Mouse (Mus musculus) urinary bladder, postnatal 4 days (tissue): ENCODE measurements around the gene Arhgap28.
A peak's percentile ranks its signal among the peaks of the same experiment; 100 is the strongest.

ENCODE experiments used
- DNase-seq, 2 experiments: peaks; one replicate each; pipeline ENCODE4 v3.0.0; 2021 to 2022; ENCODE audit warnings: low spot score in 2 of 2

Arhgap28 gene

DNA sequence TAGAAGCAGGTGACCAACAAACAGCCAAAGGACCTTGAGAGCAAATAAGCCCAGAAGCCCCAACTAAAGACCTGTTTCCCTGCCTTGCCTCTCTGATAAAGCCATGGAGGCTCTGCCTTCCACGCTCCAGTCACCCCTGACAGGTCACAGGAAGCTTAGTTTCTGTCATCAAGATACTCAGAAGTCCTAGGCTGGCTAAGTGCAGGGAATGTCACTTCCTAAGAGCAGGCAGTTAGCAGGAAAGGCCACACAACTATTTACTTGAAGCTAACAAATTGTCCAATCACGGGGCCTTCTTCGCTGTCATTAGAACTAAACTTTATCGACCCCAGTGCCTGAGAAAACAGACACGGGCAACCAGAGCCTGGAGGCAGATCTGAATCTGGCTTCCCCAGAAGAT is 14.2 kb downstream of the Arhgap28 start:
- DNase-seq: no peak

GRCm38 (mm10) chr17:67988920-67989621 is 14.8 kb downstream of the Arhgap28 start:
- DNase-seq: peak in 1 of 2 experiments; percentile 46

GRCm38 (mm10) chr17:67985532-67985931 is 18.4 kb downstream of the Arhgap28 start:
- DNase-seq: no peak

GRCm38 (mm10) chr17:67980573-67980972 is 23.3 kb downstream of the Arhgap28 start:
- DNase-seq: no peak

GRCm38 (mm10) chr17:67979248-67979647 is 24.7 kb downstream of the Arhgap28 start:
- no peak for DNase-seq

DNA sequence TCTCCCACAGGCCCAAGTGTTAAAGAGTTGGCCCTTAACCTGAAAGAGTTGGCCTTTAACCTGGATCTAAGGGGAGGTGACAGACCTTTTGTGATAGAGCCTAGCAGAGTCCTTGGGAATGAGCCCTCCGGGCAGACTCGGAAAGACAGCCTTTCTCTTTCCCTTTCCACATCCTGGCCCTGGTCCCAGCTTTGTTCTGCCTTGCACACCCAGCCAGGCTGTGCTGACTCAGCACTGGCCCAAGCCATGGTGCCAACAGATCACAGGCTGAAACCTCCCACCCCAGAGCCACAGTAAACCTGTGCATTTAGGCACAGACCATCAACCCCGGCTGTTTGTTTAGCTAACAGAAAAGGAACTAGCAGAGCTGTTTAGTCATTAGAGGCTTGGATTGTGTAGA is 25.1 kb downstream of the Arhgap28 start:
- DNase-seq: peak; percentile 66 to 79

DNA sequence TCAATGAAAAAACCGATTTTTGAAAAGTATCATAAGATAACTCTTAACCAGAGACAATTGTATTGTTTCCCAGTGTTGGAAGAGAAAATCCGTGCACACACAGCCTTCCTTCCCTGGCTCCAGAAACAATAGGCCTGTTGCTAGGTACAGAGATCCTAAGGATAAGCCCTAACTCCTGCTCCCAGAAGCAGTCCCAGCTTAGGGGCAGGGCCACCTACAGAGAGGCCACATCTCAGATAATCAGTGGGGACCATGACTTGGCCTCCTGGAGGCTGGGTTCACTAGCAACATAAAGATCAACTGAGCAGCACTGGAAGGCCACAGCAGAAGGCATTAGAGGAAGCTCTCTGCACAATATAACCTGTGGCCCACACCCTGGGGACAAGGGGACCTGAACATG is 27.5 kb downstream of the Arhgap28 start:
- DNase-seq: no peak

DNA sequence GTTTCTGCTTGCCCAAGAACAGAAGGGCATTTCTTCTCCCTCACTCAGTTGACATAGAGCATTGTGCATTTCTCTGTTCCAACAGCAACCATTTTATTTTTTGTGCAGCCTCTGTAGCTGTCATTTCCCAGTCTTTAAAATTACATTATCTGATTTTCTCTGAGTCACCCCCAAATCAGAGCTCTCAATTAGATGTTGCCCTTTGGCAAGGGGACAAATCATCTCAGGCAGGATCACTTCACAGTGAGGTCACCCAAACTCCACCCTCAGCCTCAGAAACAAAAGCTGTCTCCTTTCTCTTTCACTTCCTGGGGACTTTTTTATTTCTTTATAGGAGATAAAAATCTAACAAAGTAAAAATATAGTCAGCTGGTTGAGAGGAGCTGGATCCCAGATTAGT is 27.9 kb downstream of the Arhgap28 start:
- no peak for DNase-seq

GRCm38 (mm10) chr17:67974679-67975078 is 29.2 kb downstream of the Arhgap28 start:
- DNase-seq: no peak

GRCm38 (mm10) chr17:67966853-67967540 is 36.9 kb downstream of the Arhgap28 start:
- DNase-seq: no peak

DNA sequence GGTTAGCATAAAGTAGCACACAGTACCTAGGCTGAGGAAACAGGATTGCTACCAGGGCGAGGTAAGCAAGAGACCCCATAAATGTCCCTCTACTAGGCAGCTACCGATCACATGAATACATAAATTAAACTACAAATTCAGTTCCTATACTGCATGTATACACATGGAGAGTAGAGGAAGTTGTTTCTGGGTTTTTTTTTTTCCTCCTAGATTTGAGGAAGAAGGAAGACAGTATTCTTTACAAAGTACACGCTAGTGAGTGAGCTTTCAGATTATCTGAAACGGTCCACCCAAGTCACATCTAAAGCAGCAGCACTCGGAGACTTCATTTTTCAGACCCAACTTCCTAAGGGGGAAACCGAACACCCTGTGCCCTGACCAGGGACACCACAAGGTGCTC is 41.1 kb downstream of the Arhgap28 start:
- DNase-seq: no peak

DNA sequence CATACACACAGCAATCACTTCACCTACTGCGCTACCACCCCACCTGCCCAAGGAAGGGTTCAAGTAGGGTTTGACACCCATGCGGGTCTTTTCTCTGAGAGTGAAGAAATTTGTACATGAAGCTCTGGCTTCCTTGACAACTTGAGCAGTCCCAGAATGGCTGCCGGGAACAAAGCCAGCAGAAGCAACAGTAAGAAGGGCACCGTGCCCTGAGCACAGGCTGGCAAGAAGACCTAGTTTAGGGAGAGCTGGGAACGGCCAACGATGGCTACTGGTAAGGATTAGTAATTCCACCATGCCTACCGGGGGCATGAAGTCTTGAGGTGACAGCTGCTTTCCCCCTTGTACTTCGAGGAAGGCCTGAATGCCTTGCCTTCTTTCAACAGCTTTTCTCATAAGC is 41.9 kb downstream of the Arhgap28 start:
- no peak for DNase-seq

- DNase-seq: no peak
Measured at GRCm38 (mm10) chr17:67958909-67959308, 45.0 kb downstream of the Arhgap28 start.

DNA sequence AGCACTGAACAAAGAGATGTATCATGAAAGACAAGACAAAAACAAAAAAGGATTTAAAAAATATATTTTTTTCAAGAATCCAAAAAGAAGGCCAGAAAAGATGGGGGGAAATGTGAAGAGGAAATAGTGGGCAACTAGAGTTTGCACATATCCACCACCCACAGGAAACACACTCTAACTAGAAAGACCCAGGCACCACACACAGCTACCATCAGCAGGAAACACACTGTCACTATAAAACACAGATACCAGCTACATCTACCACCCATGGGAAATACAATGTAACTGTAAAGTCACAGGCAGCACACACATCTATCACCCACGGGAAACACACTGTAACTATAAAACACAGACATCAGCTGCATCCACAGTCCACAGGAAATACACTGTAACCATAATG is 46.3 kb downstream of the Arhgap28 start:
- no peak for DNase-seq

- no peak for DNase-seq
Measured at GRCm38 (mm10) chr17:67955876-67956690, 47.8 kb downstream of the Arhgap28 start.

DNA sequence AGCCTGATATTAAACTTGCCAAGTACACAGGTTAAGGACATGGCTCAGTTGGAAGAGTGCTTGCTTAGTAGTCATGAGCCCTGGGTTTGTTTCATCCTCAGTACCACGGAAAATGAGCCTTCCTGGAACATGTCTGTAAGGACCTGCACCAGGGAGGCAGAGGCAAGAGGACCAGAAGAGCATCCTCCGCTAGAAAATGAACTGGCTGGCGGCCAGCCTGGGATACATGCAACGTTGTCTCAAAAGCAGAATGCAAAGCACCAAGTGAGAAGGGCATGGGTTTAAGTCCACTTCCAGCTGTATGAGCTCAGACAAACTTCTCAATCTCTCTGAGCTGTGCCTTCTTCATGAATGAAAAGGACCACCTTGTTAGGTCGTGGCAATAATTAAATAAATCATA is 49.0 kb downstream of the Arhgap28 start:
- DNase-seq: no peak

GRCm38 (mm10) chr17:67950523-67951213 is 53.3 kb downstream of the Arhgap28 start:
- DNase-seq: no peak

DNA sequence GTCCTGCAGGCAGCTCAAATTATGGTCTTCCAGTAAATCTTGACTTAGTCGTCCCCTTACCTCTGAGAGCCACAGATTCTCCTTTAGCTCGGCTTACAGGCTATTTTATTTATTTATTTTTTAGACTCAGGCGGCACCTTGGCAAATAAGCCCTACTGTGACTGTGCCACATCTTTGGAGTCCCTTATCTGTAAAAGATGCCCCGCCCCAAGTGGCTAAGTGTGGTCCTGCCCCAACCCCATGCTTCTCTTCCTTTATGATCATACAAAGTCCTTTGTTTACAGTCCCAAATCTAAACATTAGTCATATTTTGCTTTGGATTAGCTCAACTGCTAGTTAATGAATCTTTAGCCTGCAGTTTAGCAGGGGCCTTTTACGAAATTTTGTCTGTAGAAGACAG is 55.3 kb downstream of the Arhgap28 start:
- DNase-seq: no peak

DNA sequence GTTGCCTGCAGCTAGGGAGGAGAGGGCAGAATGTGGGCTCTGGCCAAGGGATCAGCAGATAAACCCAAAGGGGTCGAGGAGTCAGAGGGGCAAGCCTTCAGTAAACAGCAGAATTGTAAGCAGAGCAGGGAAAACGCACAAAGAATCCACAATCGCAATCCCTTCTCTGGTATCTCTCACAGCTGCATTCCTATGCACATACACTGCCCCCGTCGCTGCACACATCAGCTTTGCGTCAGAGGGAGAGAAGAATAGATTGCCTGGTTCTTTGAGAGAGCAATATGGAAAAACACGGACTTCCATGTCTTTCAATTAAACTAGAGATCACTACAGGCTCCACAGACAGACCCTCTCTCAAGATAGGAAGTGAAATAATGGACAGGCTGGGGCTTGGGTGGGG is 58.5 kb downstream of the Arhgap28 start:
- DNase-seq: no peak

DNA sequence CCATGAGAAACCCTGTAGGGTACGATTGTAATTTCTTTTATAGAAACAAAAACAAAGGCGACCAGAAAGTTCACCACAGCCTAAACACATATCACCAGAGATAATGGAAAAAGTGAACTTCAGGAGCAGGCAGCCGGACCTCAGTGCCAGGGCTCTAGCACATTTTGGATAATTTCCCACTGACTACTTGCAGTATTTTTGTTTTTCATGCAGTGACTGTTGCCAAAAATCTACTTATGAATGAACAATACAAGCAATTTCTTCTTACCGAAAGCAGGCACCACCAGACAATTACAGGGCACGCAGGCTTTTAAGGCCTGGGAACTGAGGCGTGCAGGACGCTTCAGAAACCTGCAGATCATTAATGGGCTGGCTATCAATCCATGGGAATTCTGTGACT is 59.7 kb downstream of the Arhgap28 start:
- DNase-seq: no peak

DNA sequence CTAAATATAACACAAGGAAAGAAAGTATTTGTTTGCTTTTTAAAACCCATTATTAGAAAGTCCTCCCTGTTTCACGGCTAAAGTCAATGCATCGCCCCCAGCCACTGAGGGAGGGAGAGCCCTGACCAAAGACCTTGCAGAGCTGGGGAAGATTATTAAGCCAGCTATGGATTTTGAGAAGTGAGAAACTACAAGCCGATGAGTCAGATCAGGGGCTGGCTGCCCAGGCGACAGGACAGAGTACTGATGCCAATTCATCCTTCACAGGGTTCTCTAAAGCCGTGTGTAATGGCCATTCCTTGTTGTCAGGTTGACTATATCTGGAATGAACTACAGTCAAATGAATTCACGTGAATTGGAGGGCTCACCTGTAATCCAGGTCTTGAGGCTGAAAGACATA is 62.9 kb downstream of the Arhgap28 start:
- DNase-seq: no peak

DNA sequence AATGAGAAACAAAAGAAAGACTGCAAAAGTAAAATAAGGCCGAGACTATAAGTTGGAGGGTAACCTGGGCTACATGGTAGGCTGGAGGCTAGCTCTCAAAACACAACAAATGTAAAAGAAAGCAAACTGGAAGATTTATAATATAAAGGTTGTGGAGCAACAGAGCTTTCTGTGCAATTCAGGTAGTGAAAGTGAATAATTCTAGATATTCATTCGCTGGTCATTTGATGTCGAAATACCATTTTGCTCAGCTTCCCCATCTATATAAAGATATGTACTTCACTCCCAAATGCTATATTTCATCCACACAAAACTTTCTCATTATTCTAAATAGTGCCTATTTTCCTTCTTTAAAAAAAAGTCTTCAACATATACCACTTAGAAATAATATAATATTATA is 66.9 kb downstream of the Arhgap28 start:
- no peak for DNase-seq
